19 mouse cellular contexts compared by ENCODE assay signal in genomic region chr10:99047551-99047940, GRCm38 (mm10).
"Had no signal": no experiment of that assay in that cellular context is flagged by ENCODE, and none has a peak within 500 bp of the region (broad histone marks: within the 10 kb centered on the region; RNA-seq: fewer than 3 reads in every experiment).

No protein-coding gene starts in this region.

- ATAC-seq: lung, postnatal 0 days; midbrain, embryonic 15.5 days had no signal

- H3K9me3 ChIP-seq: limb, embryonic 12.5 days; limb, embryonic 15.5 days; megakaryocyte, embryonic 14.5 days; midbrain, embryonic 10.5 days; midbrain, embryonic 15.5 days; neural tube, embryonic 13.5 days had no signal

- H3K4me2 ChIP-seq: limb, embryonic 12.5 days; limb, embryonic 15.5 days; liver, embryonic 11.5 days; lung, embryonic 14.5 days; midbrain, embryonic 15.5 days; neural tube, embryonic 13.5 days had no signal

- H3K9ac ChIP-seq: limb, embryonic 12.5 days; limb, embryonic 15.5 days; liver, embryonic 14.5 days; liver, postnatal 0 days; lung, embryonic 14.5 days; midbrain, embryonic 15.5 days; neural tube, embryonic 13.5 days had no signal

- H3K4me3 ChIP-seq: limb, embryonic 12.5 days; limb, embryonic 15.5 days; megakaryocyte, embryonic 14.5 days; midbrain, embryonic 10.5 days; midbrain, embryonic 15.5 days; neural tube, embryonic 13.5 days had no signal

- H3K27me3 ChIP-seq: limb, embryonic 12.5 days; limb, embryonic 15.5 days; megakaryocyte, embryonic 14.5 days; midbrain, embryonic 15.5 days; neural tube, embryonic 13.5 days had no signal

- H3K27ac ChIP-seq: limb, embryonic 12.5 days; limb, embryonic 15.5 days; liver, embryonic 14.5 days; macrophage; midbrain, embryonic 10.5 days; midbrain, embryonic 15.5 days; neural tube, embryonic 13.5 days had no signal

- DNase-seq: kidney, adult 2 months; kidney, postnatal 14 days; kidney, postnatal 4 days; left cerebral cortex, postnatal 4 days; liver, postnatal 0 days; lung, embryonic 14.5 days; retina, postnatal 1 day; thymus, adult 18-20 months; thymus, postnatal 4 days had no signal

- H3K4me1 ChIP-seq: limb, embryonic 12.5 days; limb, embryonic 15.5 days; megakaryocyte, embryonic 14.5 days; midbrain, embryonic 10.5 days; midbrain, embryonic 15.5 days; neural tube, embryonic 13.5 days had no signal

- H3K36me3 ChIP-seq: limb, embryonic 12.5 days; limb, embryonic 15.5 days; midbrain, embryonic 10.5 days; midbrain, embryonic 15.5 days; neural tube, embryonic 13.5 days had no signal
